Mouse (Mus musculus): ENCODE measurements around the gene Cacna2d1. TPM values are rescaled to one million over a fixed set of nuclear protein-coding genes. Genes with fewer than 3 reads are reported as not detected.

Gene Cacna2d1
- polyA plus RNA-seq, 1 experiment from 2014 or later, result 20.8 TPM

DNA sequence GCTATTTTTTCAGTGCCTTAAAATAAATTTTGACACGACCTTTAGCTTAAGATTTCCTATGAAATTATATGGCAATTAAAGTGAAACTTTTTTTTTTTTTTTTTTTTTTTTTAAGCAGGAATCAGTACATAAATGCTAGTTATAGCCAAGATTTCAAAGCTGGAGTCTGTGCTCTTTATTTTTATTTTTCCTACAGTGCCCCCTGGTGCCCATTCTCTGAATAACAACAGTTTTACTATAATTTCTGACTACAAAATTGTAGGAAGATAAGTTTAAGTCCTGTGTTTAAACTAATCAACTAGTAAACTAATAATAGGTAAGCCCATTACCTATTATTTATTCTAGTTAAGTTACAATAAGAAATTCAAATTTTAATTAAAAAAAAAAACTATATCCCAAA lies 358.7 kb downstream of the Cacna2d1 start:
- Histone ChIP-seq H3K4me3 (ENCODE audit: low read depth, low read length) (no peak overlapping the region), H3K9ac (ENCODE audit: low read length) (no peak overlapping the region), H3K4me1 (ENCODE audit: control insufficient read depth, insufficient read depth, low read length) (no peaks in the 10 kb centered on the region), H3K27ac (ENCODE audit: low read depth, low read length) (no peak overlapping the region), H3K27me3 (ENCODE audit: control insufficient read depth, insufficient read depth, low read length) (no peaks in the 10 kb centered on the region), H3K4me2 (no peak overlapping the region), H3K9me3 (ENCODE audit: control insufficient read depth, low read length) (no peaks in the 10 kb centered on the region), H3K36me3 (ENCODE audit: control insufficient read depth, insufficient read depth, low read length) (no peaks in the 10 kb centered on the region)
- ATAC-seq (ENCODE audit: low FRiP score) (no peak), DNase-seq (ENCODE audit: low spot score, missing footprints) (peak; percentile 96)
- 12% methylated on average over 1 of the region's 1 CpGs for WGBS

DNA sequence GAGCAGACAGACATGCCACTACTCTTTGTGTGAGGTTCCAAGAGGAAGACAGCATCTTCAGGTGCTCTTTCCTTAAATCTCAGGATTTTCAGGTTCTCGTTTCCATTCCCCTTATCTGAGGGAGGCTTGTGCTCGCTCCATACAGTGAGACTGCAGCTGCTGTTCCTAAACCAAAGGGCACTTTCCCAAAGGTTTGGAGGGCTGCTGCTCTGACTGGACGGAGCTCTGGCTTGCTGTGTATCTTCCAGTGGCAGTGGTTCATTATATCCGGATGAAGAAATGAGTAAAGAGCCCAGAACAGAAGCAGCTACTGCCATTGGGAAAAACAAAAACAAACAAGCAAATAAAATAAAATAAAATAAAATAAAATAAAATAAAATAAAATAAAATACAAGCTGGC lies 359.3 kb downstream of the Cacna2d1 start:
- 69% methylated on average over 4 of the region's 4 CpGs for WGBS
- Histone ChIP-seq H3K4me3 (ENCODE audit: low read depth, low read length) (no peak overlapping the region), H3K4me1 (ENCODE audit: control insufficient read depth, insufficient read depth, low read length) (no peaks in the 10 kb centered on the region), H3K9me3 (ENCODE audit: control insufficient read depth, low read length) (no peaks in the 10 kb centered on the region), H3K4me2 (no peak overlapping the region), H3K27ac (ENCODE audit: low read depth, low read length) (no peak overlapping the region), H3K27me3 (ENCODE audit: control insufficient read depth, insufficient read depth, low read length) (no peaks in the 10 kb centered on the region), H3K9ac (ENCODE audit: low read length) (no peak overlapping the region), H3K36me3 (ENCODE audit: control insufficient read depth, insufficient read depth, low read length) (no peaks in the 10 kb centered on the region)
- DNase-seq (ENCODE audit: low spot score, missing footprints) (no peak), ATAC-seq (ENCODE audit: low FRiP score) (no peak)

DNA sequence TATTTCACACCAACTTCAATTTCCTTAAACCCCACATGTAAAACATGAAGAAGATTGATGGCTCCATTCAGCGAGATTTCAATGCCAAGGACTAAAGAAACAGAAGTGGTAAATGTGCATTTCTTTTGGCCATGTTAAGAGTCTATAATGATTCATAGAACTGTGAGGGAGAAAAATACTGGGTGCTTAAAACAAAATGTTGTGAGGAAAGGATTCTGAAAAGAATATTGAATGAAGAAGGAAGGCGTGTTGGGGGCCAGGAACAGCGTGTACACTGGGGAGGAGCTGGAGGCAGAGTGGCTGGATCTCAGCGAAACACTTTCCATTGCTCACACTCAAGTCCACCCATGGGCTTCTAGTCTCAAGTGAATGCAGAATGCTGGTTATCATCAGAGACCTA lies 360.2 kb downstream of the Cacna2d1 start:
- no peaks in the 10 kb centered on the region for H3K27me3 ChIP-seq (ENCODE audit: control insufficient read depth, insufficient read depth, low read length)
- 76% methylated on average over 4 of the region's 4 CpGs for WGBS
- no peak overlapping the region for H3K4me3 ChIP-seq (ENCODE audit: low read depth, low read length)
- no peaks in the 10 kb centered on the region for H3K9me3 ChIP-seq (ENCODE audit: control insufficient read depth, low read length)
- H3K27ac ChIP-seq (ENCODE audit: low read depth, low read length), result no peak overlapping the region
- DNase-seq (ENCODE audit: low spot score, missing footprints) (no peak), ATAC-seq (ENCODE audit: low FRiP score) (no peak)
- no peaks in the 10 kb centered on the region for H3K36me3 ChIP-seq (ENCODE audit: control insufficient read depth, insufficient read depth, low read length)
- no peak overlapping the region for H3K4me2 ChIP-seq
- no peak overlapping the region for H3K9ac ChIP-seq (ENCODE audit: low read length)
- no peaks in the 10 kb centered on the region for H3K4me1 ChIP-seq (ENCODE audit: control insufficient read depth, insufficient read depth, low read length)

DNA sequence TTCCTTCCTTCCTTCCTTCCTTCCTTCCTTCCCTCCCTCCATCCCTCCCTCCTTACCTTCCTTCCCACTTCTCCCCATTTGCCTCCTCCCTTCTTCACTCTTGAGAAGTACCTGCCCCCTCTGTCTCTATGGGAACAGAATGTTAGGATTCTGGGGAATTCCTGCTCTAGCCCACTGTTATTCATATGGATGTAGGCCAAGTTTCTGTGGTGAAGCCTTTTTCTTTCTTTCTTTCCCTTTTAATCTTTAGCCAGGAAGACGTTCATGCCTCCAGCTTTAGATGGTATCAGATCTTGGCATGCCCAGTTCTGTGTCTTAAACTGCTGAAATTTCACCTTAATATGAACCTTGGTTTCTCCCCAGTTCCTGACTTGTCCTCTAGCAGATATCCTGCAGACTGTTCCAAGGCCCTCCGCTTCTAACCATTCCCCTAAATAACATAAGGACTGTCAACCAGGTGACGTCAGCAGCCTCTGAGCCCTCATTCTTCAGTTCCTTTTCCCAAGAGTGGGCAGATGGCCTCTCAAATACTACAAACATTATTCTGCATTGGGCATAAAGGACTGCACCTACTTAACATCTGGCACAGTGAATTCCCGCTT lies 362.8 kb downstream of the Cacna2d1 start:
- no peaks in the 10 kb centered on the region for H3K27me3 ChIP-seq (ENCODE audit: control insufficient read depth, insufficient read depth, low read length)
- DNase-seq (ENCODE audit: low spot score, missing footprints), result no peak
- no peak for ATAC-seq (ENCODE audit: low FRiP score)
- H3K27ac ChIP-seq (ENCODE audit: low read depth, low read length), result no peak overlapping the region
- no peak overlapping the region for H3K4me3 ChIP-seq (ENCODE audit: low read depth, low read length)
- WGBS, result 79% methylated on average over 4 of the region's 4 CpGs
- H3K4me2 ChIP-seq, result no peak overlapping the region
- H3K9ac ChIP-seq (ENCODE audit: low read length), result no peak overlapping the region
- no peaks in the 10 kb centered on the region for H3K9me3 ChIP-seq (ENCODE audit: control insufficient read depth, low read length)
- no peaks in the 10 kb centered on the region for H3K4me1 ChIP-seq (ENCODE audit: control insufficient read depth, insufficient read depth, low read length)
- H3K36me3 ChIP-seq (ENCODE audit: control insufficient read depth, insufficient read depth, low read length), result no peaks in the 10 kb centered on the region

DNA sequence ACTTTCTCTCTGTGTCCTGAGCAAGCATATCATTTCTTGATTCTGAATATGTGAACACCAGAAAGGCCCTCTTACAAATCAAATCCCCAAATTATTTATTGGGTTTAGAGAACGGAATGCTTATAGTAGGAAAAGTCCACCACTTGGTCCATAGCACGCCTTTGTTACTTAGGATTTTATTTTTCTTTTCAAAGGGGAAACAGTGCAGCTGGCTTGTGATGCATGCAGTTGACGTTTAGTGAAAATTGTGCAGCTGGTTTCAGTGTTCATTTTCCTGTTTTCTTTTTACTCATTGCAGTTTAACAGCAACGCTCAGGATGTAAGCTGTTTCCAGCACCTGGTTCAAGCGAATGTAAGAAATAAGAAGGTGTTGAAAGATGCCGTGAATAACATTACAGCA lies 365.1 kb downstream of the Cacna2d1 start:
- no peak overlapping the region for H3K4me2 ChIP-seq
- no peaks in the 10 kb centered on the region for H3K4me1 ChIP-seq (ENCODE audit: control insufficient read depth, insufficient read depth, low read length)
- H3K36me3 ChIP-seq (ENCODE audit: control insufficient read depth, insufficient read depth, low read length), result no peaks in the 10 kb centered on the region
- no peak for ATAC-seq (ENCODE audit: low FRiP score)
- no peak overlapping the region for H3K4me3 ChIP-seq (ENCODE audit: low read depth, low read length)
- H3K9me3 ChIP-seq (ENCODE audit: control insufficient read depth, low read length), result no peaks in the 10 kb centered on the region
- no peak overlapping the region for H3K27ac ChIP-seq (ENCODE audit: low read depth, low read length)
- 86% methylated on average over 6 of the region's 6 CpGs for WGBS
- no peak overlapping the region for H3K9ac ChIP-seq (ENCODE audit: low read length)
- H3K27me3 ChIP-seq (ENCODE audit: control insufficient read depth, insufficient read depth, low read length), result no peaks in the 10 kb centered on the region
- DNase-seq (ENCODE audit: low spot score, missing footprints), result no peak

DNA sequence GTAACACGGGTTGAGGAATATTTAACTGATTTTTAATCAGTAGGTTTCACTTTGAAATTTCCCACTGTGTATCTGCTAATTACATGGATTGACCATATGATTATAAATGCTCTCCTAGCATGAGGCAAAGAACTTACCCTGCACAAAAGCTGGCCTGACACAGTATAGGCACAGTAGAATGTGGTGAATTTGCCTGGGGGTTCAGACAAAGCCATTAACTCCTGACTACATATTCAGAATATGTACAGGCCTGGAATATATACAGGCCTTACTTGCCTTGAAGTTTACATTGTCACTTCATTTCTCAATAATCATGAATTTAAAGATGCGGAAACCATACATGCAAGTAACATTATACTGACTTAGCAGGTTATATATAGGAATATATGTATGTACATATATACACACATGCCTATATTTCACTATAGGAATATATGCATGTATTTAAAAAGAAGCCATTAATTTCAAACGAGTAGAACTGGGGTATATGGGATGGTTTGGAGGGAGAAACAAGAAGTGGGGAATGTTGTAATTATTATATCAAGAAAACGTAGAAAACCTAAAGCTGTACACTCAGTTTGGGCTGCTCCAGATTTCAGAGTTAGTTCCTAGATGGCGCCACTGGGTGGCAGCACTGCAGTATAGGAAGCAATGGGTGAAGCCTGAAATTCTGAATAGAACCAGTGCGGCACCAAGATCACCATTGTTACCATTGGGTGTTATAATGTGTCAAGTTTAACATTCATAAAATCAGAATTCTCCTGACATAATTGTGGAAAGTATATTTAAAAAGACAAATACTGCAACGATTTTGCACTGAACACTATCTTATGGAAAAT lies 374.9 kb downstream of the Cacna2d1 start:
- Histone ChIP-seq H3K9me3 (ENCODE audit: control insufficient read depth, low read length) (no peaks in the 10 kb centered on the region), H3K4me2 (no peak overlapping the region), H3K4me3 (ENCODE audit: low read depth, low read length) (no peak overlapping the region), H3K36me3 (ENCODE audit: control insufficient read depth, insufficient read depth, low read length) (no peaks in the 10 kb centered on the region), H3K27ac (ENCODE audit: low read depth, low read length) (no peak overlapping the region), H3K4me1 (ENCODE audit: control insufficient read depth, insufficient read depth, low read length) (no peaks in the 10 kb centered on the region), H3K9ac (ENCODE audit: low read length) (no peak overlapping the region), H3K27me3 (ENCODE audit: control insufficient read depth, insufficient read depth, low read length) (no peaks in the 10 kb centered on the region)
- DNase-seq (ENCODE audit: low spot score, missing footprints) (peak; percentile 94), ATAC-seq (ENCODE audit: low FRiP score) (peak; percentile 82; the same call in 1 of the 2 replicates)
- 44% methylated on average over 7 of the region's 7 CpGs for WGBS

DNA sequence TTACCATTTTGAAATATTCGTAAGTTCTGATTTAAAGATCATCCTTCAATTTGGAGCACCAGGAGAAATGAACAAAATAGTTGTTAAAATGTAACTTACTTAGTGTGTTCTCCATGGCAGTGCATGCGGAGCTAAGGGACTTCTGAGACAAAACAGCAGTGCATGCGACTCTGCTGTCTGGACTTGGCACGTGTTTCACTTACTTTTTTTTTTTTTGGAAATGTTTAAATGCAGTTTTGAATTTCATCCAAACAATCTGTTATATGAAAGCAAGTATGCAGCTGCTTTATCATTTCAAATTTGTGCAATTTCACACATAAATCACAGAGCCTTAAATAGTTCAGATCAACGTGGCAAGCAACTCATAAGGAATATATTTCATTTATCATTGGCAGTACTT lies 379.8 kb downstream of the Cacna2d1 start:
- Histone ChIP-seq H3K9ac (ENCODE audit: low read length) (no peak overlapping the region), H3K9me3 (ENCODE audit: control insufficient read depth, low read length) (no peaks in the 10 kb centered on the region), H3K27me3 (ENCODE audit: control insufficient read depth, insufficient read depth, low read length) (no peaks in the 10 kb centered on the region), H3K36me3 (ENCODE audit: control insufficient read depth, insufficient read depth, low read length) (no peaks in the 10 kb centered on the region), H3K4me1 (ENCODE audit: control insufficient read depth, insufficient read depth, low read length) (no peaks in the 10 kb centered on the region), H3K4me3 (ENCODE audit: low read depth, low read length) (no peak overlapping the region), H3K4me2 (no peak overlapping the region), H3K27ac (ENCODE audit: low read depth, low read length) (no peak overlapping the region)
- ATAC-seq (ENCODE audit: low FRiP score) (no peak), DNase-seq (ENCODE audit: low spot score, missing footprints) (no peak)
- WGBS, result 87% methylated on average over 5 of the region's 5 CpGs

DNA sequence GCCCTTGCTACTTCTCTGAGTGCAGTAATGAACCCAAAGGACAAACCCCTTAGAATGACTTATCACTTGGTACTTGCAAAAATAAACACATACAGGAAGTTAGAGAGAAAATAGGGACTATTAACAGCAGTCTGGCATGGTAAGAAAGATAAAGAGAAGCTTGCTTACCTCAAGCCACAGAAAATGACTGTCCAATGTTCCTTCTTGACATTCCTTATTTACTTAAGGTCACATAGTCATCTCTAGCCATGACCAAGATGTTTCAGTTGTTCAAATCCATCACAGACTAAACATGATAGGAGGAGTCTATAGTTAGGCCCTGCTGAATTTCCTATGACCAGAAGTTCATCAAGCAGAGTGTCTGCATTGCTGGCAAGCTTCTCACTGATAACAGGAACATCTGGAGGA lies 381.5 kb downstream of the Cacna2d1 start:
- Histone ChIP-seq H3K4me2 (no peak overlapping the region), H3K27ac (ENCODE audit: low read depth, low read length) (no peak overlapping the region), H3K36me3 (ENCODE audit: control insufficient read depth, insufficient read depth, low read length) (no peaks in the 10 kb centered on the region), H3K9me3 (ENCODE audit: control insufficient read depth, low read length) (no peaks in the 10 kb centered on the region), H3K4me3 (ENCODE audit: low read depth, low read length) (no peak overlapping the region), H3K9ac (ENCODE audit: low read length) (no peak overlapping the region), H3K27me3 (ENCODE audit: control insufficient read depth, insufficient read depth, low read length) (no peaks in the 10 kb centered on the region), H3K4me1 (ENCODE audit: control insufficient read depth, insufficient read depth, low read length) (no peaks in the 10 kb centered on the region)
- DNase-seq (ENCODE audit: low spot score, missing footprints) (no peak), ATAC-seq (ENCODE audit: low FRiP score) (no peak)

DNA sequence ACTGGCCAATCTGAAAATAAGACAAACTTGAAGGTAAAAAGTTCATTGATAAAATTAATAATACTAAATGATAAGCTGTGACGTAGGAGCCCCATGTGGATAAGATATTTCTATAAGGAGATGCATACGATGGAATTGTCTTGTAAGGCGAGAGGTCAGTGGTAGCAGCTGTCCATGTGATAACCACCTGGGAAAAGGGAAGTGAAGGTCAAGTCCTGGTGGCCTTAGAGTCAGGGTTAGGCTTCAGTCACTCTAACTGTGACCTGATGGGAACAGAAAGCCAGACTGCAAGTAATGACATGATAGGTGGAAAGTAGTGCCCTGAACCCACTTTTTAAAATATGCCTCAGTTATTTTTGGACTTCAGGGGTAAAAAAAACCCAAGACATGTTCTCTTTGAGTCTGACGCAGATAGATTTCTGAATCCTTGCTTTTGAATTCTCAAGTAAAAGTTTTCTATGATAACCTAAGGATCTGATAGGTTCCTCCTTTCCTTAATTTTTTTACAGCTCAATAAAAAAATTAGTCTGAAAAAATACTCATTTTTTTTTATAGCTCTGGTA lies 383.3 kb downstream of the Cacna2d1 start:
- H3K27ac ChIP-seq (ENCODE audit: low read depth, low read length), result no peak overlapping the region
- no peaks in the 10 kb centered on the region for H3K9me3 ChIP-seq (ENCODE audit: control insufficient read depth, low read length)
- 81% methylated on average over 4 of the region's 4 CpGs for WGBS
- no peaks in the 10 kb centered on the region for H3K27me3 ChIP-seq (ENCODE audit: control insufficient read depth, insufficient read depth, low read length)
- no peaks in the 10 kb centered on the region for H3K36me3 ChIP-seq (ENCODE audit: control insufficient read depth, insufficient read depth, low read length)
- H3K9ac ChIP-seq (ENCODE audit: low read length), result no peak overlapping the region
- ATAC-seq (ENCODE audit: low FRiP score) (no peak), DNase-seq (ENCODE audit: low spot score, missing footprints) (no peak)
- no peak overlapping the region for H3K4me2 ChIP-seq
- no peak overlapping the region for H3K4me3 ChIP-seq (ENCODE audit: low read depth, low read length)
- no peaks in the 10 kb centered on the region for H3K4me1 ChIP-seq (ENCODE audit: control insufficient read depth, insufficient read depth, low read length)

All from midbrain, embryonic 11.5 days (tissue).